Mouse (Mus musculus) liver, adult (tissue): ENCODE measurements around the gene Micu1.

ENCODE experiments used
- GATA4 ChIP-seq: IDR thresholded peaks from 2 replicates; pipeline ENCODE4 v1.6.1; 2014; ENCODE audit warnings: mild to moderate bottlenecking, low read length; ENCODE audit not compliant: insufficient replicate concordance

Micu1 gene

GRCm38 (mm10) chr10:59908776-59909315 is 206.6 kb downstream of the Micu1 start:
- TF ChIP-seq GATA4, result no peak

GRCm38 (mm10) chr10:59909357-59909847 is 207.1 kb downstream of the Micu1 start:
- no peak for TF ChIP-seq GATA4

GRCm38 (mm10) chr10:59911091-59911490 is 208.8 kb downstream of the Micu1 start:
- TF ChIP-seq GATA4, result no peak

GRCm38 (mm10) chr10:59911561-59912198 is 209.4 kb downstream of the Micu1 start:
- no peak for TF ChIP-seq GATA4
